Mouse (Mus musculus) brain, embryonic 18.5 days (tissue): ENCODE measurements at regions not wholly inside any gene's neighbourhood (a gene's known extent, or its start where the extent isn't known, plus 50 kb on each side); places are given as distances from the start of the nearest gene placed in this dataset.

Experiments
- DNase-seq: peaks from one replicate; pipeline ENCODE4 v3.0.0-alpha.2; 2012; ENCODE audit warnings: low read depth, low spot score

DNA sequence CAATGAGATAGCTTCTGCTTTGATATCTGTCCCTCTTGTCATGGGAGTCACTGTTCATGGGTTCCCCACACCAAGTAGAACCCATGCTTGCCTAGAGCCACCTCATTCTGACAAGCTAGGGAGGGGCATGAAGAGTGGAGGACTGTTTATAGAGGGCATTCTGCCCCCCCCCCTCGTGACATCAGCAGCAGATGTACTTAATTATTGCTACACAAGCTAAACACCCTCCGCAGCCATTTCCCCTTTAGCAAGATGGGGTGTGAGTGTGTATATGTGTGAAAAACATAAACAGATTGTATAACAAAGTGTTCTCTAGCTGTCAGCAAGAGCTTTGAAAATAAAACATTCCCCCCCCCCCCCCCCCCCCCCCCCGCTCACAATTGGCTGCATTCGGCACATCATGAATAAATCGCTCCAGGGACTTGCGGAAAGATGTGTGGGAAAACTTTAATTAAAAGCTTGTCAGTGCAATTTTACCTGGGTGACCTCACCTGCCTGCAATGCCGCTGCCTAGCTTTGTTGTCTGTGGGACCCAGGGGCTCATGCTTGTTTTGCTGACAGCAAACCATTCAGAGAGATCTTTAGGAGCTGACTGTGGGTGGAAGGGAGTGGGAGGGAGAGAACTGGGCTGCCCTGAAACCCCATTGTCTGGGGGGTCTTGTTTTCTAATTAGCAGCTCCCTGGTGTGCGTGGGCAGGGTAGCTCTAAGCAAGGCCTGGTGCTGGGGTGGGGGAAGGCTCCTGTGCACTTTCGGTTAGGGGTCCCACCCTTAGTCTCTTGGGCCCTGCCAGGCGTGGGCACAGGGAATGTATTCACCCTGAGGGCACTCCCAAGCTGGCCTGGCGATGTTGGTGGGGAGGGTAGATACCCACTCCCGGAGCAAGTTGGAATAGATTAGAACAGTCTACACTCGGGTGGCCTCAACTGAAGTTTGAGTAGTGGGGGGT, 63.4 kb downstream of the Irx2 start:
- DNase-seq: no peak

GRCm38 (mm10) chr13:72707469-72707868, 78.8 kb downstream of the Irx2 start:
- DNase-seq: no peak

DNA sequence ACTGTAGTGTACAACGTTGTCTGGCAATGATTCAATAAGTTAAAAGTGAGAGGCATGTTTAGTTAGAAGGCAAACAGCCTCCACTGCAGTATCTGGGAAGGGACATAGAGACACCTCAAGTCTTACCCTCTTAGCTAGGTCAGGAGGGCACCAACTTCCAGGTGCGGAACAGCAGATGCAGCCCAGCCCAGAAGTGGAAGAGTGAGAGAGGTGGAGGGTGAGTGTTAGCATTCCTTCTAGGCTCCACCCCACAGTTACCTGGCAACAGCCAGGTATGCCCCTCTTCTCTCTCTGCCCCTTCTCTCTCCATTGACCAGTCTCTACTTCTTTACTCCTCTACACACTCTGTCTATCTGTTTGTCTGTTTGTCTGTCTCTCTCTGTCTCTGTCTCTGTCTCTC, 80.1 kb downstream of the Irx2 start:
- no peak for DNase-seq

DNA sequence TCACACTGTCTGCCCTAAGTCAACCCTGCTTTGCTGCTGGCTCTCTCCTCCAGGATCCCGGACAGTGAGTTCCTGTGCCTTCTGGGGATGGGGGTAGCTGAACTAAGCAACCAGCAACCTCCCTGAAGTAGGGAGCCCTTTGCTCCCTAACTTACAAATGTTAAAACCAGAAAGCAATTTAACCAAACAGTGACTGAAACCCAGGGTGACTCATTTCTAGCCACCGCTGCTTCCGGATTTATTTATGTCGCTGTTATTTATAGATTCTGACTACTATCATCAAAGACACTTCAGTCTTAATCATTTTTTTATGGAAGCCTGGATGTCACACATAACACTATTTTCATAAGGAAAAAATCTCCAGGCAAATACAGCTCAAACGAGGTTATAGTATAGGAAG, 81.4 kb downstream of the Irx2 start:
- DNase-seq: no peak

DNA sequence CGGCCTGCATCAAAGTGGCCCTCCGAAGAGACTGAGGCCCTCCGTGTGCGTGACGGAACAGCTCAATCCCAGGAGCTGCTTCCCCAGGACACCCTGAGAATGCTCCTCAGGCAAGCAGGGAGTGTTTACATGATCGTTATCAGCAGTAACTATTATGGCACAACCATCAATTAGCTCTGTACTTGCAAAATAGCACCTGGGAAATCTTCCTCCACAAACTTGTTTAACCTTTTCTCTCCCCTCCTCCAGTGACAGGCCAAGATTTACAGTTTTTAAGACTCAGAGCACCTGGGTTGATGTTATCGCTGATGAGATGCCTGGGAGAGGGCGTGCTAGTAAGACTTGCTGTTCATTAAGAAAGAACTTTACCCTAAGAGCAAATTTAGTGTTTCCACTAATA, 82.5 kb downstream of the Irx2 start:
- DNase-seq: no peak

GRCm38 (mm10) chr13:72711842-72712330, 83.3 kb downstream of the Irx2 start:
- no peak for DNase-seq

DNA sequence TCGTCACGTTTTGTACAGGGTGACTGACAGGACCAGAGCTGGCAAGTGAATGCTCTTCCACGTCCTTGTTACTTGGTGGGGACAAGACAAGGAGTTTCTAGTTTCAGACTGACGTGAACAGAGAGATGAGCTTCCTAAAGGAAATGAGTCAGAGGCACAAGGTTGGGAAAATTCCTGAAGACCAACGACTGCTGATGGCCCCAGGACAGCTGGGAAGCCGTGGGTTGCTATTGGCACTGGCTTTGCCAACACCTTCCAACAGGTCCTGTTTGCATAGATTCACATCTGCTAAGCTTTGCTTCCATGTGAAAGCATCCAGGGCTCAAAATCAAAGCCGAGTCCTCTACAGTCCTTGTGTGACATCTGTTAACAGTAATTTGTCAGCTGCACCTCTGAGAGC, 86.2 kb downstream of the Irx2 start:
- DNase-seq: no peak

DNA sequence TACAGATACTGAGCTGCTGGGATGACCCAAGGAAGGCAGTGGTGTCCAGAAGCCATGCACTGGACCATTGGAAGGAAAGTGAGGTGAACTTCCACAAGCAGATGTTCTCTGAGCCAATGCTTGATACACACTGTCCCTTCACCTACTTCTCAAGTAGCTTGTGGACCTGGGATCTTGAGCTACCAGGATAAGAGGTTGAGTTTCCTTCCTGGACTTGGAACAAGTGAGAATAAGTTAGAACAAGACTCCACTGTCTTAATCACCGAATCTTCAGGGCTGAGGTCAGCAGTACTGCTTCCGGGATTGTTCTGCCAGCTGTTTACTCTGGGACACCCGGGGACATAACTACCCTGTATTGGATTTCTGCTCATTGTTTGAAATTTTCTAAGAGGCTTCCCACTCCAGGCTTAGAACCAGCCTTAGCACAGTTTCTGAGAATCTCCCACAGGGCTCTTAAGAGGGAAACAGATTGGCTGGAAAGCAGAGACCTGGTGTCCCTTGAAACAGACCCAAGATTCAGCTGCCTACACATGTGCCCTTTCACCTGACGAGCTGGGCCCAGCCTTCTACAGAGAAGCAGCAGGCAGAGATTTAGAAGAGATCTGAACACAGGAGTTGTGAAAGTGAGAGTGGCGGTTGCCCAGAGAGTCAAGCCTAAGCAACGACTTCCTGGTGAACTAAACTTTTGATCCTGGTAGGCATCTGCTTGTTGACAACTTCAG, 87.5 kb downstream of the Irx2 start:
- DNase-seq: no peak

DNA sequence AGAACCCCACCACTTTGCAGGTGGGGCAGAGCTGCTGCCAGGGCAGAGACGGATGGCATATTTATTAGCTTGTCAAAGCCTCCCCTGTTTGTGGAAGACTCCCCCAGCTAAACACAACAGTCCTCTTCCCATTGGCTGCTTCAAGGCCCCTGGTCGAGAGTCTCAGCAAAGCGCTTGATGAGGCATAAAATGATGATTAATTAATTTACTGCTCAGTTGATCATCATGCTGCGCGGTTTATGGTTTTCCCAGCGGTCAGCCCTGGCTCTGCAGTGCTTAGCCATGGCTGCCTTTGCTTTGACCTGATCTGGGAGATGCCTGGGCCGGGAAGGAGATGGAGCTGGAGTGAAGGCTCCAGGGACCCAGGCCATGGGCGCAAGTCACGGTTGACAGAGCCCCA, 98.5 kb downstream of the Irx2 start:
- no peak for DNase-seq

- peak; percentile 20 for DNase-seq
Observed at GRCm38 (mm10) chr13:72735916-72736315, 107.3 kb downstream of the Irx2 start.

DNA sequence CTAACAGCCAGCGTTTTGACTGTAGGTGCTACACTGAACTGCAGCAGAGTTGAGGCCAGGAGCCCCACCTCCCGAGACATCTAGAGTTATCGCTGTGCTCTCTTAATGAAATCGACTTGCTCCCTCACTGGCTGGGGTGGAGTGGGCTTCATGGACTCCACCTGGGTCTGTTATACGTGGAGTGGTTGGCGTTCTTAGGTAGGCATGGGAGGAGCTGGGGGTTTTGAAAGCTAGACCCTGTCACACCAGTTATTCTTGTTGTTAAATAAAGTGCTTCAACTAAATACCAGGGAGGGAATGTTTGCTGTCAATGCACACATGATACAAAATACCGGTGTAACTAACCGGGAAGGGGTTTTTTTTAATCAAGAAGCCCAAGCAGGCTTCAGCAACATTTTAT, 108.4 kb downstream of the Irx2 start:
- no peak for DNase-seq

DNA sequence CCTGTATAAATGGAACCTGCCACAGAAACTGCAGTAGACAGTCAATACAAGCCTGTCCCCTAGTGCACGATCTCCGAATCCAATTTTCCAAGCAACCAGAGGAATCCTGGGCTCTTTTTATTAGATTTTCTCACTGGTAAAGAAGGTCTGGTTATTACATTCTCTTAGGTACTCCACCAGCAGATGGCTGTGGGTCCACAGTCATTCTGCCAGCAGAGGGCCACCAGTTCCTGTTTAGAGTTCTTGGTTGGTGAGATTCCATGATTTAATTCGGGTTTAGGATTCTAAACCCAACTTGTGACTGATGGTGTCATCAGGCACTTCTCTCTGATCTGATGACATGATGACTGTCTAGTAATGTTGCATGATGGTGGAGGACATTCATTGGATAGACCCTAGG, 118.6 kb downstream of the Irx2 start:
- no peak for DNase-seq

GRCm38 (mm10) chr13:72755036-72755435, 126.4 kb downstream of the Irx2 start:
- DNase-seq: no peak

- no peak for DNase-seq
Observed at GRCm38 (mm10) chr13:72762481-72762880, 133.9 kb downstream of the Irx2 start.

- no peak for DNase-seq
Observed at GRCm38 (mm10) chr13:72763337-72763736, 134.7 kb downstream of the Irx2 start.

DNA sequence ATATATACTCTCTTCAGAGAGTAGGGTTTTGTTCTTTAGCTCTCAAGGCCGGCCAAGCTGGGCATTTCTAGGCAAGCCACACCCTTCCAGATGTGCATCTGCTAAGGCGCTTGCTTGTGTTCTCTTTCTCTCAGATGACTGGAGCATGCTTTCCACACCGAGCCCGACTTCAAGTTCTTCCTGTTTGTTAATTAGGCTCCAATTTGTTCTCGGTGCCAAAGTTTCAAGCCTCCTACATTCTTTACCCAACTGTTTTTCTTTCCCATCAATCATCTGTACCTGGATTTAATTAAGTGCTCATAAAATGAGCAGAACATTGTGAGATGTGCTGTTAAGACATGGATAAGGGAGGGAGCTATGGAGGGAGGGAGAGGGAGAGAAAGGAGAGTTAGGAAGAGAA, 138.7 kb downstream of the Irx2 start:
- no peak for DNase-seq

- DNase-seq: peak; percentile 16
Observed at GRCm38 (mm10) chr13:72769007-72769595, 140.5 kb downstream of the Irx2 start.

GRCm38 (mm10) chr13:72783026-72783726, 154.6 kb downstream of the Irx2 start:
- no peak for DNase-seq

GRCm38 (mm10) chr13:72783727-72784070, 155.1 kb downstream of the Irx2 start:
- no peak for DNase-seq

GRCm38 (mm10) chr13:72792695-72793094, 164.1 kb downstream of the Irx2 start:
- no peak for DNase-seq

DNA sequence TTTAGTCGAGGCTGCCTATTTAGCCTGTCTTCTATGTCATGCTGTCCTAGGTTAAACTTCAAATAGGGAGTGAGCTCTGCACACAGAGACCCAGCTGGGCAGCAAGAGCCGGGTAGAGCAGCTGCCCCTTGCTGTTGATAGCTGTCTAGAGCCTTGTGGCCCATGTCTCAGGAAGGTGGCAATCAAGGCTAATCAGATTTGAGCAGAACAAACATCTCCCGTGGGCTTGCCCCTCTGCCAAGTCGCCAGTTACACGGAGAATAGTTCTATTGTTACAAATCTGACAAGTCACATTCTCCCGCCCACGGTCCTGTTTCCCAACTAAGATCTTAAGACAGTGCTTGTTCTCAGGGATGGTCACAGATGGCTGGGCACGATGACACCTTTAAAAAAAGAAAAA, 171.4 kb downstream of the Irx2 start:
- DNase-seq: no peak

DNA sequence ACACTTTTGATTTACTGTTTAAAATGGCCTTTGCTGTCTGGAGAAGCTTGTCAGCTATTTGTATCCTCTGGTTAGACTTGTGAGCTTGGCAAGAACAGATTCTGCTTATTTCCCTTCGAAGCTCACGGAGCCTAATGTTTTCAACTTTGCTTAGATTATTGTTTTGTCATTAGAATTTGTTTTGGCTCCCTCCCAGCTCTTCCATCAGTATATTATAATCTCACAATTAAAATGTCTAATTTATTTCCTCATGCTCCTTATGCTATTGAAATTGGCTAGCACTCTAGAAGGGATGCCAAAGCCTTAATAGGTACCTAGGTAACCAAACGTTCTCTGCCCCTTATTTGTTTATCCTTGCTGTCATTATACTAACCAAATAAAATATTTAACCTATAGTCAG, 171.9 kb downstream of the Irx2 start:
- no peak for DNase-seq
